Mouse (Mus musculus): ENCODE measurements at regions not wholly inside any gene's neighbourhood (a gene's known extent, or its start where the extent isn't known, plus 50 kb on each side); places are given as distances from the start of the nearest gene placed in this dataset.

DNA sequence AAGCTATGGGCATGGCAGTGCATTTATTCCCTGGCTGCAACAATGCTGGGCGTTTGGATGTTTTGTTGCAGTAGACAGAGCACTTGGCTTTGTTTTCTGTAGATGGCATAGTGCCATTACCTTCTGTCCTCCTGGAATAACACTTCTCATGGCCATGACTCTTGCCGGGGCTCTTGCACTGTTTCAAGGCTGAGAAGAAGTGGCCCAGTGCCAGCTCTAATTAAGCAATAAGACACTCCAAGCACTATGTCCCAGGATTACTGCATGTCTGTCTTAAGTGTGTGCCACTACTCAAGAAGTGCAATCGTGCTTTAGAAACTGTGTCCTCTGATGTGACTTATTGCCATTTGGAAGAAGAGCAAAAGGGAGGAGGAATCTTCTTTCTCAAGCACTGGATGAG lies 316.1 kb upstream of the Fam241a start:
- no peak overlapping the region for H3K4me2 ChIP-seq (ENCODE audit: low read depth, low read length)
- no peaks in the 10 kb centered on the region for H3K27me3 ChIP-seq (ENCODE audit: insufficient read depth, low read length)
- ATAC-seq, result no peak
- H3K27ac ChIP-seq (ENCODE audit: low read depth), result no peak overlapping the region
- H3K9me3 ChIP-seq (ENCODE audit: low read length), result no peaks in the 10 kb centered on the region
- no peak overlapping the region for H3K4me3 ChIP-seq (ENCODE audit: low read depth, low read length)
- H3K36me3 ChIP-seq (replicated peaks; ENCODE audit: insufficient read depth, low read length), result no peaks in the 10 kb centered on the region
- WGBS (ENCODE audit: insufficient replicate concordance), result 60% methylated on average over 3 of the region's 3 CpGs
- TF ChIP-seq CTCF (IDR thresholded peaks at IDR 0.05; ENCODE audit: low read depth) (no peak), EP300 (IDR thresholded peaks at IDR 0.05; ENCODE audit: low read depth) (no peak)
- H3K4me1 ChIP-seq (ENCODE audit: insufficient read depth), result no peaks in the 10 kb centered on the region
- H3K9ac ChIP-seq (replicated peaks), result no peak overlapping the region
- no peak for DNase-seq

GRCm38 (mm10) chr3:128210591-128210990 lies 314.5 kb upstream of the Fam241a start:
- Histone ChIP-seq H3K4me3 (ENCODE audit: low read depth, low read length) (no peak overlapping the region), H3K9me3 (ENCODE audit: low read length) (no peaks in the 10 kb centered on the region), H3K27me3 (ENCODE audit: insufficient read depth, low read length) (no peaks in the 10 kb centered on the region), H3K27ac (ENCODE audit: low read depth) (no peak overlapping the region), H3K36me3 (replicated peaks; ENCODE audit: insufficient read depth, low read length) (no peaks in the 10 kb centered on the region), H3K4me2 (ENCODE audit: low read depth, low read length) (no peak overlapping the region), H3K4me1 (ENCODE audit: insufficient read depth) (no peaks in the 10 kb centered on the region), H3K9ac (replicated peaks) (no peak overlapping the region)
- ATAC-seq (no peak), DNase-seq (no peak)
- no peak for TF ChIP-seq CTCF (IDR thresholded peaks at IDR 0.05; ENCODE audit: low read depth)
- no peak for TF ChIP-seq EP300 (IDR thresholded peaks at IDR 0.05; ENCODE audit: low read depth)
- 55% methylated on average over 1 of the region's 1 CpGs for WGBS (ENCODE audit: insufficient replicate concordance)

DNA sequence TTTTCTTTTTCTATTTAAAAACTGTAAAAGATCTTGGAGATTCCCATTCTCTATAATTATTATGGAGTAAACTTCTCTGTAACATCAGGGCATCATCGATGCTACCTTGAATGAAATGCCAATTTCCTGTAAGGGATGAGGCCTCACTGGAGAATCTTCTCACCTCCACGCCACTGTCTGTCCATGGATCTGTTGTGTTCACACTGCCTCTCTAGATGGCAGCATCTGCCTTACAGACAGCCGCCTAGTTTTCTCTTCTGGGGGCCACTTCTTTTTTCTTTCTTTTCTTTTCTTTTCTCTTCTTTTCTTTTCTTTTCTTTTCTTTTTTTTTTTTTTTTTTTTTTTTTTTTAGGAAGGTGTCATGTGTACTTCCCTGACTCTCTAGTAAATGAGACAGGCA lies 310.8 kb upstream of the Fam241a start:
- no peak for ATAC-seq
- H3K9ac ChIP-seq (replicated peaks), result no peak overlapping the region
- no peaks in the 10 kb centered on the region for H3K27me3 ChIP-seq (ENCODE audit: insufficient read depth, low read length)
- H3K36me3 ChIP-seq (replicated peaks; ENCODE audit: insufficient read depth, low read length), result no peaks in the 10 kb centered on the region
- H3K4me1 ChIP-seq (ENCODE audit: insufficient read depth), result no peaks in the 10 kb centered on the region
- no peak overlapping the region for H3K4me2 ChIP-seq (ENCODE audit: low read depth, low read length)
- 55% methylated on average over 3 of the region's 3 CpGs for WGBS (ENCODE audit: insufficient replicate concordance)
- no peak overlapping the region for H3K27ac ChIP-seq (ENCODE audit: low read depth)
- no peak for DNase-seq
- TF ChIP-seq CTCF (IDR thresholded peaks at IDR 0.05; ENCODE audit: low read depth), result 0 out of 2 replicates have a peak, but pooled peaks have one; percentile 8
- no peak for TF ChIP-seq EP300 (IDR thresholded peaks at IDR 0.05; ENCODE audit: low read depth)
- no peak overlapping the region for H3K4me3 ChIP-seq (ENCODE audit: low read depth, low read length)
- H3K9me3 ChIP-seq (ENCODE audit: low read length), result no peaks in the 10 kb centered on the region

- DNase-seq (no peak), ATAC-seq (no peak)
- 94% methylated on average over 1 of the region's 1 CpGs for WGBS (ENCODE audit: insufficient replicate concordance)
- Histone ChIP-seq H3K4me2 (ENCODE audit: low read depth, low read length) (no peak overlapping the region), H3K36me3 (replicated peaks; ENCODE audit: insufficient read depth, low read length) (no peaks in the 10 kb centered on the region), H3K9me3 (ENCODE audit: low read length) (no peaks in the 10 kb centered on the region), H3K4me1 (ENCODE audit: insufficient read depth) (no peaks in the 10 kb centered on the region), H3K27ac (ENCODE audit: low read depth) (no peak overlapping the region), H3K27me3 (ENCODE audit: insufficient read depth, low read length) (no peaks in the 10 kb centered on the region), H3K9ac (replicated peaks) (no peak overlapping the region), H3K4me3 (ENCODE audit: low read depth, low read length) (no peak overlapping the region)
- TF ChIP-seq EP300 (IDR thresholded peaks at IDR 0.05; ENCODE audit: low read depth) (no peak), CTCF (IDR thresholded peaks at IDR 0.05; ENCODE audit: low read depth) (no peak)
These were observed 310.4 kb upstream of the Fam241a start for GRCm38 (mm10) chr3:128206483-128206882.

DNA sequence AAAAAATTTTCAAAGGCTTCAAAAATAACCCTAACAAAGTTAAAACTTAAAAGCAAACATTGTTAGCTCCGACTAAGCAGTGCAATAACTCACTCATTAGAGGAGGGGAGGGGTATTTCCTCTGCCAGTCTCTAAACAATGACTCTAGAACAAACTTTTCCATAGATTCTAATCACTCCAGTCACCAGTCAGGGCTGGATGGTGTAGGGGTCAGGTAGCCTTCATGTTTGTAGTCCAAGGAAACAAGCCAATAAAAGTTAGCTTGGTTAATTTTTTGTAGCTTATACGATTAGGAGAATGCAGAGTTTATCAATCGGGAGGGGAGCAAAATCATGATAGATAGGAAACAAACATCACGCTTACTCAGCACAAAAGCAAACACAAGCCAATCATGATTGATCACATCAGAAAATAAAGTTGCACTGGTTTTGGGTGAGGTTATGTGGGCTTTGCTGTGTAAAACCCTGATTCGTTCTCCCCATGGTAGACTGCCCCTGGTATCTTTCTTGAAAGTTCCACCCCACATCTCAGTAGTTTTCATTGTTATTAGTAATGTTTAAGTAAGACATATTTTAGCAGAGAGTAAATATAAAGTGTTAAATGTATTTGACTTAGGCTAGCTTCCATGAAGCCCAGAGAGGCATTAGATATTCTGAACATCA lies 304.6 kb upstream of the Fam241a start:
- Histone ChIP-seq H3K9me3 (ENCODE audit: low read length) (no peaks in the 10 kb centered on the region), H3K27ac (ENCODE audit: low read depth) (no peak overlapping the region), H3K9ac (replicated peaks) (no peak overlapping the region), H3K4me3 (ENCODE audit: low read depth, low read length) (no peak overlapping the region), H3K4me2 (ENCODE audit: low read depth, low read length) (no peak overlapping the region), H3K27me3 (ENCODE audit: insufficient read depth, low read length) (no peaks in the 10 kb centered on the region), H3K36me3 (replicated peaks; ENCODE audit: insufficient read depth, low read length) (no peaks in the 10 kb centered on the region), H3K4me1 (ENCODE audit: insufficient read depth) (no peaks in the 10 kb centered on the region)
- DNase-seq (no peak), ATAC-seq (no peak)
- 45% methylated on average over 5 of the region's 5 CpGs for WGBS (ENCODE audit: insufficient replicate concordance)
- TF ChIP-seq EP300 (IDR thresholded peaks at IDR 0.05; ENCODE audit: low read depth) (no peak), CTCF (IDR thresholded peaks at IDR 0.05; ENCODE audit: low read depth) (no peak)

- no peak for ATAC-seq
- no peaks in the 10 kb centered on the region for H3K36me3 ChIP-seq (replicated peaks; ENCODE audit: insufficient read depth, low read length)
- no peak for DNase-seq
- no peak overlapping the region for H3K27ac ChIP-seq (ENCODE audit: low read depth)
- 75% methylated on average over 2 of the region's 2 CpGs for WGBS (ENCODE audit: insufficient replicate concordance)
- H3K4me3 ChIP-seq (ENCODE audit: low read depth, low read length), result no peak overlapping the region
- no peak overlapping the region for H3K4me2 ChIP-seq (ENCODE audit: low read depth, low read length)
- no peaks in the 10 kb centered on the region for H3K27me3 ChIP-seq (ENCODE audit: insufficient read depth, low read length)
- H3K9me3 ChIP-seq (ENCODE audit: low read length), result no peaks in the 10 kb centered on the region
- H3K9ac ChIP-seq (replicated peaks), result no peak overlapping the region
- H3K4me1 ChIP-seq (ENCODE audit: insufficient read depth), result no peaks in the 10 kb centered on the region
- TF ChIP-seq EP300 (IDR thresholded peaks at IDR 0.05; ENCODE audit: low read depth) (no peak), CTCF (IDR thresholded peaks at IDR 0.05; ENCODE audit: low read depth) (no peak)
These were observed 303.3 kb upstream of the Fam241a start for GRCm38 (mm10) chr3:128199466-128199865.
